1 mouse cellular context compared by ENCODE assay signal in genomic region chr4:137357517-137358254, GRCm38 (mm10).
A peak's percentile ranks its signal among the peaks of the same experiment; 100 is the strongest.
TF ChIP-seq lines count a peak whose summit lies in the region.

Gene Cdc42, minus strand, starts transcription at chr4:137357720.

TF ChIP-seq in MEL, 35 proteins besides CTCF, POLR2A, EP300 and RAD21 (continued from another document):
- TF ChIP-seq CHD1 (IDR thresholded peaks at IDR 0.05; ENCODE audit: low read depth, low read length), result 0 out of 2 replicates have a peak, but pooled peaks have one; percentile 59
- TF ChIP-seq GATA1 (IDR thresholded peaks at IDR 0.05; ENCODE audit: low read depth, low read length), result no peak
- peak; percentile 90 for TF ChIP-seq NRF1 (IDR thresholded peaks at IDR 0.05; ENCODE audit: insufficient read depth, low read depth, low read length, poor library complexity, severe bottlenecking)
- no peak for TF ChIP-seq RCOR1 (IDR thresholded peaks at IDR 0.05; ENCODE audit: low read depth, low read length)
